Mouse (Mus musculus): ENCODE results near the gene Cdk6.

GRCm38 (mm10) chr5:3352827-3353226 is 11.5 kb downstream of the Cdk6 start:
- TF ChIP-seq CTCF (IDR thresholded peaks at IDR 0.05; ENCODE audit: borderline replicate concordance, control insufficient read depth, extremely low read depth, insufficient read depth, low read length, poor library complexity) (no peak), POLR2A (IDR thresholded peaks at IDR 0.05; ENCODE audit: control insufficient read depth, extremely low read depth, insufficient read depth, low read length, poor library complexity) (no peak)

All from thymus, adult 2 months (tissue).